Mouse (Mus musculus): ENCODE measurements around the gene Tns4. TPM values are rescaled to one million over a fixed set of nuclear protein-coding genes. Genes with fewer than 3 reads are reported as not detected.

Gene Tns4
- 0.12 and 0.19 TPM in 2 replicates for polyA plus RNA-seq (2016; fragmentation: Nextera tagmentation; extraction: Ambion mirVana)

DNA sequence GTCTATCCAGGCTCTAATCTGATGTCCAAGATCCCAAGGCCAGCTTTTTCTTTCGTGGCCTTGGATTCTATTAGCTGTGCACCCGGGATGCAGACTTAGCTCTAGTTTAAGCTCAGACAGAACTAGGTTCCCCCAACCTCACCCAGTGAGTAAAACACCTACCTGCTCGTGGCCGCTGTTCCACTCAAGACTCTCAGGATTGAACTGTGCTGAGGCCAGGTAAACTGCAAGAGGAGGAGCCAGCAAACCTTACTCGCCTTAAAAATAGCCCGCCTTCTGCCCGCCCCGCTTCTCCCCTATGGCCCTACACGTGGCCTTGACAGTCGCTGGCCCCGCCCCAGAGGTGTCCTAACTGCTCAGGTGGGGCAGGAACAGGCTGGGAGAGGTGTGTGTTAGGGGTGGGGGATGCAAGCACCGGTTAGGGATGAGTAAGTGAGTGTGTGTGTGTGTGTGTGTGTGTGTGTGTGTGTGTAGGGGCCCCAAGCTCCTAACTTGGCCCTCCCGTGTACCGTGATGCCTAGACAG, at the start of gene Tns4:
TSS of gene Tns4 (minus strand) at position 230 of the 525 bp plus-strand sequence.
- Histone ChIP-seq H3K9me3 (no peaks in the 10 kb centered on the region), H3K4me1 (no peaks in the 10 kb centered on the region), H3K9ac (replicated peaks) (no peak within 1 kb of the TSS), H3K4me2 (replicated peaks) (no peak within 1 kb of the TSS), H3K36me3 (no peaks in the 10 kb centered on the region), H3K27ac (replicated peaks) (no peak within 1 kb of the TSS), H3K27me3 (0 out of 2 replicates have a peak, but pooled peaks cover 10% of the 10 kb centered on the region), H3K4me3 (no peak within 1 kb of the TSS)
- 59% methylated on average over 14 of the region's 14 CpGs for WGBS
- ATAC-seq (ENCODE audit: low FRiP score, low read depth), result no peak

DNA sequence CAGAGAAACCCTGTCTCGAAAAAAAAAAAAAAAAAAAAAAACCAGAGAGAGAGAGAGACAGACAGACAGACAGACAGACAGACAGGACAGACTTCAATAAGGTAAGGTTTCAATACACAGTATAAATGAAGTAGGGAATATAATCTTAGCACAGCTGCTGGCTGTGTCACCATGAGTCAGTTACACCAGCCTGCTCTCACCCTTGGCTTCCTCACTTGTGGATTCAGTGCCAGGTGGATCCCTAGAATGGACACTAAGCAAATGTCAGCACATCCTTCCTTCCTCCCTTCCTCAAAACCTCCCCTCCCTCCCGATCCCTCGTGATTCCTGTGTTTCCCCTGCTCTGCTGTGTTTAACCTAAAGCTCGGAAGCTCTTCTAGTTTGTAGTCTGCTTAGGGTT, 48.3 kb upstream of the Tns4 start:
- H3K9ac ChIP-seq (replicated peaks), result no peak overlapping the region
- 91% methylated on average over 3 of the region's 4 CpGs for WGBS

DNA sequence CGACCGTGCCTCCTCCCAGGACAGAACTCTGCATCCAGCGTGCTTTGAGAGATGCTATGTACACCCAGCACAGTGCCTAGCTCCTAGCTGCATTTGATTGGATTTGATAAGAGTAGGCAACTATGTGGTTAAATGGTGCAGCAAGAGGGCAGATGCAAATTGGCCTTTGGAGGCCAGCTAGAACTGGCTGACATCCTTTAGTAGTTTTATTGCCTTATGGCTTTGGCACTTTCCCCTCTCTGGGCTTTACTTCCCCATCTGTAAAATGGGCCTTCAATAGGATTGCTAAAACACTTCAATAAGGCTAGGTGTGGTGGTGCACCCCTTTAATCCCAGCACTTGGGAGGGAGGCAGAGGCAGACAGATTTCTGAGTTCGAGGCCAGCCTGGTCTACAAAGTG, 47.9 kb upstream of the Tns4 start:
- H3K27ac ChIP-seq (replicated peaks), result no peak overlapping the region
- no peak overlapping the region for H3K4me2 ChIP-seq (replicated peaks)
- 69% methylated on average over 4 of the region's 4 CpGs for WGBS
- H3K4me3 ChIP-seq, result no peak overlapping the region
- no peaks in the 10 kb centered on the region for H3K9me3 ChIP-seq
- no peaks in the 10 kb centered on the region for H3K27me3 ChIP-seq
- peaks cover 21% of the 10 kb centered on the region for H3K4me1 ChIP-seq
- no peaks in the 10 kb centered on the region for H3K36me3 ChIP-seq
- no peak overlapping the region for H3K9ac ChIP-seq (replicated peaks)
- no peak for ATAC-seq (ENCODE audit: low FRiP score, low read depth)

More for the DNA sequence above, 48.3 kb upstream of the Tns4 start:
- no peak overlapping the region for H3K27ac ChIP-seq (replicated peaks)
- no peak overlapping the region for H3K4me3 ChIP-seq
- ATAC-seq (ENCODE audit: low FRiP score, low read depth), result no peak
- H3K9me3 ChIP-seq, result no peaks in the 10 kb centered on the region
- peaks cover 17% of the 10 kb centered on the region for H3K4me1 ChIP-seq
- H3K36me3 ChIP-seq, result no peaks in the 10 kb centered on the region
- no peak overlapping the region for H3K4me2 ChIP-seq (replicated peaks)
- no peaks in the 10 kb centered on the region for H3K27me3 ChIP-seq

DNA sequence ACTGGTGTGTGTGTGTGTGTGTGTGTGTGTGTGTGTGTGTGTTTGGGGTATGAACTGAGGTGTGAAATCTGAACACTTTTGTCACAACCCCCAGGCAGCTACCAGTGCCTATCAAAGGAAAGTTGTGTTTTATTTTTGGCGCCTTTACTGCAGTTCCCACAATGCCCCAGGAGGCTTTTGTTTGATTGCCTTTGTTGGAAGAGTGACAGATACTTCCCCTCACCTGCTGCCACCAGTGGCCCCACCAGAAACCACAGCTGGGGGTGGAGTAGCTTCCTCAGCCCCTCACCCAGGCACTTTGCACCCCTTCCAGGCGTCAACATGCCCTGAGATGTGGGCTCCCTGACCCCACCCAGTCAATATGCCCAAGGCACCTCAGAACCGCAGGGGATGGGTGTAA, 47.3 kb upstream of the Tns4 start:
- no peak overlapping the region for H3K9ac ChIP-seq (replicated peaks)
- H3K4me3 ChIP-seq, result no peak overlapping the region
- WGBS, result 66% methylated on average over 3 of the region's 3 CpGs
- H3K4me1 ChIP-seq, result peaks cover 27% of the 10 kb centered on the region
- H3K27ac ChIP-seq (replicated peaks), result no peak overlapping the region
- no peaks in the 10 kb centered on the region for H3K9me3 ChIP-seq
- no peaks in the 10 kb centered on the region for H3K27me3 ChIP-seq
- ATAC-seq (ENCODE audit: low FRiP score, low read depth), result no peak
- H3K36me3 ChIP-seq, result no peaks in the 10 kb centered on the region
- H3K4me2 ChIP-seq (replicated peaks), result no peak overlapping the region

DNA sequence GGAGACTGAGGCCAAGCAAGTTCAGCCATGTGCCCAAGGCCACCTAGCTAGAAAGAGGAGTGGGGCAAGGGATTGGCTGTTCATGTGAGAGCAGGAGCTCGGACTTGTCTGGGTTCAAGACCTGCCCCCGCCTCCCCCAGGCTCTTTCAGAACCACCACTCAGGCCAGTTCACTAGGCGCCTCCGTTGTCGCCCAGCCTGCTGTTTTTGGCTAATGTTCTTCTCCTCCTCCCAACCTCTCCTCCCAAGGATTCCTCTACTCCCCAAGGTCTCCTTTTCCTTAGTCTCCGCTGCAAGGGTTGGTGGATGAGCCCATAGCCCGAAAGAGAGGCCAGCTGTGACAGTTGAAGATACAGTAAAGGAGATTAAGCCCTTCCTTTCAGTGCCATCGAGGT, 45.9 kb upstream of the Tns4 start:
- peaks cover 28% of the 10 kb centered on the region for H3K4me1 ChIP-seq
- H3K4me2 ChIP-seq (replicated peaks), result no peak overlapping the region
- H3K9me3 ChIP-seq, result no peaks in the 10 kb centered on the region
- no peaks in the 10 kb centered on the region for H3K27me3 ChIP-seq
- H3K27ac ChIP-seq (replicated peaks), result no peak overlapping the region
- no peak overlapping the region for H3K4me3 ChIP-seq
- 80% methylated on average over 8 of the region's 8 CpGs for WGBS
- H3K9ac ChIP-seq (replicated peaks), result no peak overlapping the region
- H3K36me3 ChIP-seq, result no peaks in the 10 kb centered on the region
- ATAC-seq (ENCODE audit: low FRiP score, low read depth), result no peak

DNA sequence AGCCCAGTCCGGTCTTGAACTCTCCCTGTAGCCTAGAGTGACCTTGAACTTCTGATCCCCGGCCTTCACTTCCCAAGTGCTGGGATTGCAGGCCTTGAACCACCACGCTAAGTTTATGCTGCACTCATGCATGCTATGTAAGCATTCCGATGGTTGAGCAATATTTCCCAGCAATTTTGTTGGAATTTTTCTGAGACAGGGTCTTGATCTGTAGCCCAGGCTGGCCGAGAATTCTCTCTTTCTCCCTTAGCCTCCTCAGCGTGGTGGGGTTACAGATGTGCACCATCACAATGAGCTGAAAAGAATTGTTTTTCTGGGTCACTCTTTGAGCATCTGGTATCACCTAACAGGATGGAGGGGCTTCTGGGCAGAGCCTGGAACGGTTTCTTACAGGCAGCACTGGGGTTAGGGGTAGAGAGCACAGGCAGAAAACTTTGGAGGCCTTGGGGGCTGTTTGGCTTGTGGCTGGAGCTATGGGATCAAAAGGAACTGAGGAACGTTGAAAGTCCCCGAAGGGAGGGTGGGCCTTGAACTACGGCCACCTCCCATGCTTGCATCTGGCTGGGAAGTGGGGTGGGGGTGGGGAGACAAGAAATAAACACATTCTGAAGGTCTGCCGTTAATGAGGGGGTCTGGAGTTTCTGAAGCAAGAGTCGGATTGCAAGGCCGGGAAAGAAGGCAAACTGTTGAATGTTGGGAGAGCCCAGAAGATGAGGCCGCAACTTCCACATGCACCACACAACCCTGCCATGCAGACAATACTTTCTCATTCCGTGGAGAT, 45.4 kb upstream of the Tns4 start:
- Histone ChIP-seq H3K4me3 (no peak overlapping the region), H3K9ac (replicated peaks) (no peak overlapping the region), H3K9me3 (no peaks in the 10 kb centered on the region), H3K27me3 (no peaks in the 10 kb centered on the region), H3K4me1 (peaks cover 28% of the 10 kb centered on the region), H3K27ac (replicated peaks) (no peak overlapping the region), H3K36me3 (no peaks in the 10 kb centered on the region), H3K4me2 (replicated peaks) (no peak overlapping the region)
- no peak for ATAC-seq (ENCODE audit: low FRiP score, low read depth)
- 76% methylated on average over 15 of the region's 15 CpGs for WGBS

DNA sequence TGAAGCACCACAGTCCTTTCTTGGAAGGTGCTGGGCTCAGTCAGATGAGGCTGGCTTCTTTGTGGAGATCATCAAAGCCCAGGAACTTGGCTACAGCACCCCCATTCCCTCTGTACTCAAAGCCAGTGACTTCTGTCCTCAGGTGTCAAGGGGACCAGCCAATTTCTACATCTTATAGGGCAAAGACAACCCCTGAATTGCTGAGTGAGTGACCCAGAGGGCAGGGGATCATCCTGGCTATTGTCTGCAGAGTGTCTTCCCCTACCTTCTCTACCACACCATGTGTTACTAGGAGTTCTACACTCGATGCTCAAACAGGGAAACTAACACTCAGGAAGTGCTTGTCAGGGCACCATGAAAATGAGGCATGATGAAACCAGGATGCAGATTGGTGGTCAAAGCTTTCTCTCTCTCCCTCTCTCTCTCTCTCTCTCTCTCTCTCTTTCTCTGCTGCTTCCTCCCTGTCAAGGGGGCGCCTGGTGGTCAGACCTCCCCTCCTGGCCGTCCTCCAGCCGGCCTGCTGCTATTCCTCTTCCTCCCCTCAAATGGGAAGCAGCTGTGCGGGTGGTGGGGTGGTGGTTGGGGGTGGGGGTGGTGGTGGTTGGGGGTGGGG, 44.3 kb upstream of the Tns4 start:
- peaks cover 28% of the 10 kb centered on the region for H3K4me1 ChIP-seq
- no peaks in the 10 kb centered on the region for H3K9me3 ChIP-seq
- no peaks in the 10 kb centered on the region for H3K27me3 ChIP-seq
- ATAC-seq (ENCODE audit: low FRiP score, low read depth), result no peak
- 43% methylated on average over 5 of the region's 5 CpGs for WGBS
- no peak overlapping the region for H3K9ac ChIP-seq (replicated peaks)
- H3K36me3 ChIP-seq, result no peaks in the 10 kb centered on the region
- no peak overlapping the region for H3K4me2 ChIP-seq (replicated peaks)
- no peak overlapping the region for H3K4me3 ChIP-seq
- no peak overlapping the region; the same call in 1 of the 2 replicates for H3K27ac ChIP-seq (replicated peaks)

DNA sequence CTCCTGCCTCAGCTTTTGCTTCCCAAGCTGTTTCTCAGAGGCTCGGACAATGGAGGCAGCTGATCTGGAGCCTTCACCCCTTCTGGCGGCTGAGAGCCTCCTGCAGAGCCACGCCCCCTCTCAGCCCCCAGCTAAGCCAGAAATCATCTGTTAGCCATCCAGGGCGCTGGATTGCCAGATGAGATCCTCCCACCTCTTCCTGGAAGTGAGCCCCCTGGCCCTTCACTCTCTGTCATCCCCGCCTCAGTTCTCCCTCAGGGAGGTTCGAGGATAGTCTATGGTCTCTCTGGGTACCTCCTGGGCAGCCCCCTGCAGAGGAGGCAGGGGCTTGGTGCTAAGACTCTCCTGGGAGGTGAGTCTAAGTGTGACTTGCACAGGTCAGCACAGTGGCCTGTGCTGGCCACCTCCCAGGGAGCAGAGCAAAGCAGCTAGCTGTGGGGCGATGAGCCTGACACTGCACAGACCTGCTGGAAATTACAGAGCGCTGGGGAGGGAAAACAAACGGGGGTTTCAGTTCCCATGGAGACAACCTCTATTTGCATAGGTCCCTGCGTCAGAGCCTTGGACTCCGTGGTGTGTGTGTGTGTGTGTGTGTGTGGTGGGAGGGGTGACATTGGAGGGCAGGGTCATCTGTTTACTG, 43.1 kb upstream of the Tns4 start:
- Histone ChIP-seq H3K9ac (replicated peaks) (0 out of 2 replicates have a peak overlapping the region, but pooled peaks have one; percentile 5), H3K9me3 (no peaks in the 10 kb centered on the region), H3K4me2 (replicated peaks) (peak overlapping the region; percentile 42), H3K4me3 (0 out of 2 replicates have a peak overlapping the region, but pooled peaks have one; percentile 4), H3K27me3 (no peaks in the 10 kb centered on the region), H3K4me1 (peaks cover 28% of the 10 kb centered on the region), H3K36me3 (no peaks in the 10 kb centered on the region), H3K27ac (replicated peaks) (peak overlapping the region; percentile 82)
- WGBS, result 2% methylated on average over 11 of the region's 11 CpGs
- ATAC-seq (ENCODE audit: low FRiP score, low read depth), result peak; percentile 87

DNA sequence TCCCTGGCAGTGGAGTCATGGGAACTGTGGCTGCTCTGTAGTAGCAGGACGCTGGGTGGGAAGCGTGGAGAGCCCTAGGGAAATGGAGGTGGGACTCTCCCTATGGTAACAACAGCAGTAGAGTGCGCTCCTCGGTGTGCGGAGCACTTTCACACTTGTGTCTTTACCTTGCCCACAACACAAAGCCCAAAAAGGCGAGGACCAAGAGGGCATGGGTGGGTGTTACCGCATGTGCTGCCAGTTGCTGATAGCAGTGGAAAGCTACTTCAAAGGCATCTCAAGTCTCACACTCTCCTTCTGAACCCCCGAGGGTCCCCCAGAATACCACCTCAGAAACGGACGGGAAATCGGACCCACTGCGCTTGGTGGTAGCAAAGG, 42.3 kb upstream of the Tns4 start:
- Histone ChIP-seq H3K9ac (replicated peaks) (no peak overlapping the region), H3K36me3 (no peaks in the 10 kb centered on the region), H3K9me3 (no peaks in the 10 kb centered on the region), H3K4me1 (peaks cover 25% of the 10 kb centered on the region), H3K27me3 (no peaks in the 10 kb centered on the region), H3K4me3 (no peak overlapping the region), H3K4me2 (replicated peaks) (peak overlapping the region; percentile 42), H3K27ac (replicated peaks) (peak overlapping the region; percentile 82)
- ATAC-seq (ENCODE audit: low FRiP score, low read depth), result no peak
- WGBS, result 45% methylated on average over 12 of the region's 12 CpGs

DNA sequence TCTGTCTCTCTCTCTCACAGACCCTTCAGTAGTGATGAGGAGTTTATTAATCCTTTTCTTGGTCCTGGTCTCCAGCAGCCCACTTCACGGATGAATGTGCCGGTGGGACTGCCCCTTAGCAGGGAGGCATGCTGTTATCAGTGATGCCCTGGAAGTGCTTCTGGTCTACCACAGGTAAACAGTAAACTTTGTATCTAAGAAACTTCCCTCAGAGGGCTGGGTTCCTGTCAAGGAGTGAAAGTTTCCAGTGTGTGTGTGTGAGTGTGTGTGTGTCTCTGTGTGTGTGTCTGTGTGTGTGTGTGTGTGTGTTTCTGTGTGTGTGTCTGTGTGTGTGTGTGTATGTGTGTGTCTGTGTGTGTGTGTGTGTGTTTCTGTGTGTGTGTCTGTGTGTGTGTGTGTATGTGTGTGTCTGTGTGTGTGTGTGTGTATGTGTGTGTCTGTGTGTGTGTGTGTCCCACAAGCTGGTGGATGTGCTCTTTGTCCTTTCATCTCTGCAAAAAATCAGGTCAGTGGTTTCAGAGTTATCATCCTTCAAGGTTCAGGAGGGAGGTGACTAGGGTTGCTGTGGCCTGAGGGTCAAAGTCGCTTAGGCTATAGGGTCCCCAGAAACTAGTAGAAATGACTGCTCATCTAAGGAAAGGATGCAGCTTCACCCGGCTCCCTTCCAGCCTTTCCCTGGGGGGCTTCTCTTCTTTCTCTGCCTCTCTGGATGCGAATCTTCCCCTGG, 41.8 kb upstream of the Tns4 start:
- ATAC-seq (ENCODE audit: low FRiP score, low read depth), result no peak
- H3K9me3 ChIP-seq, result no peaks in the 10 kb centered on the region
- 0 out of 2 replicates have a peak overlapping the region, but pooled peaks have one; percentile 82 for H3K27ac ChIP-seq (replicated peaks)
- H3K4me1 ChIP-seq, result peaks cover 22% of the 10 kb centered on the region
- no peak overlapping the region for H3K4me2 ChIP-seq (replicated peaks)
- no peaks in the 10 kb centered on the region for H3K36me3 ChIP-seq
- WGBS, result 53% methylated on average over 5 of the region's 5 CpGs
- no peak overlapping the region for H3K9ac ChIP-seq (replicated peaks)
- H3K27me3 ChIP-seq, result no peaks in the 10 kb centered on the region
- H3K4me3 ChIP-seq, result no peak overlapping the region

DNA sequence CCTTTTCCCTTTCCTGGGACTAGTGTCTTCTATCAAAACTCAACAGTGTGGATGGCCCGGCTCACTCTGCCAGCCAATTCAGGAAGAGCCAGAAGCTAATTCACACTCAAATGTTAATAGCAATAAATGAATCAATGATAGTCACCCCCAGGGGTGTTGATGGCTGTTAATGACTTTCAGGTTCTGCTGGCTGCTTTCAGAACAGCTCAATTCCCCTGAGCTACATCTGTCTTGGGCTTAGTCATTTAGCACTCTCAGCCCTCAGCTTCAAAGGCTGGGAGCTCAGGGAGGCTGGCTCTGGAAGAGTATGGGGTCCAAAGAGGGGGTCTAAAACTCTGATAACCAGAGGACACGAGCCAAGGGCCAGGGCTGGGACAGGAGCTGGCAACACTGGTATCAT, 40.2 kb upstream of the Tns4 start:
- Histone ChIP-seq H3K4me3 (no peak overlapping the region), H3K27ac (replicated peaks) (no peak overlapping the region)

More for the DNA sequence above, 40.2 kb upstream of the Tns4 start:
- Histone ChIP-seq H3K36me3 (no peaks in the 10 kb centered on the region), H3K4me1 (peaks cover 22% of the 10 kb centered on the region), H3K9ac (replicated peaks) (no peak overlapping the region), H3K4me2 (replicated peaks) (no peak overlapping the region), H3K27me3 (no peaks in the 10 kb centered on the region), H3K9me3 (no peaks in the 10 kb centered on the region)
- WGBS, result 64% methylated on average over 2 of the region's 2 CpGs
- no peak for ATAC-seq (ENCODE audit: low FRiP score, low read depth)

All from midbrain, embryonic 12.5 days (tissue).